ENCODE assay signal across 10 mouse cellular contexts in the genomic region with DNA sequence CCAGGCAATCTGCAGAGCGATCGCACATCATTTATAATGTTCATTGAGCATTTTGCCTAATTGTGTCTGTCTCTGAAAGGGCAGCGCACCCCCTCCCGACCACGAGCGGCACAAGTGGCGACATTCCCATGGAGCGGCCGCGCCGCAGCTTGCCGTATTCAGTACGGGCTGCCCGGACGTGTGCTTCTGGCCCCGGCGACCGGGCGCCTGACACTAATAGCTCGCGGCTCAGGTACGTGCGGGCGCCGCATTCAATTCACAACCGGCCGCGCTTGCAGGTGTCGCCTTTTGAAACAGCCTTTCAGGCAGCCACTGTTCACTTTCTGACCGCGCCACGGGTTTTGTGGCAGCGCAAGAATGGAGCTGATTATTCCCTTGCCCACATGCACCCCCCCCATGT. TPM values are rescaled to one million over a fixed set of nuclear protein-coding genes. Genes with fewer than 3 reads are reported as not detected.
DNase-seq lines count a peak whose midpoint lies in the region; ATAC-seq and TF ChIP-seq lines count a peak whose summit lies in the region.
"Had no signal": no experiment of that assay in that cellular context is flagged by ENCODE, and none has a peak within 500 bp of the region (broad histone marks: within the 10 kb centered on the region; RNA-seq: fewer than 3 reads in every experiment).

No protein-coding gene starts in this region.

- ATAC-seq in heart, embryonic 15.5 days (replicated peaks; ENCODE audit: insufficient number of reproducible peaks, insufficient read depth, low FRiP score, low read depth): no peak
- ATAC-seq in forebrain, postnatal 0 days: peak; percentile 17; the same call in 1 of the 2 replicates
- ATAC-seq in midbrain, embryonic 15.5 days (replicated peaks): peak; percentile 51

- peak overlapping the region; percentile 34 for H3K4me3 ChIP-seq in heart, embryonic 15.5 days
- peak overlapping the region; percentile 22 for H3K4me3 ChIP-seq in forebrain, postnatal 0 days (ENCODE audit: low read depth, low read length)
- H3K4me3 ChIP-seq in midbrain, embryonic 15.5 days: peak overlapping the region; percentile 30

- H3K27ac ChIP-seq in heart, embryonic 15.5 days: no peak overlapping the region
- no peak overlapping the region for H3K27ac ChIP-seq in forebrain, postnatal 0 days (ENCODE audit: low read depth, low read length)
- H3K27ac ChIP-seq in midbrain, embryonic 15.5 days: no peak overlapping the region

- H3K9ac ChIP-seq in heart, embryonic 15.5 days: no peak overlapping the region
- no peak overlapping the region for H3K9ac ChIP-seq in forebrain, postnatal 0 days
- no peak overlapping the region for H3K9ac ChIP-seq in midbrain, embryonic 15.5 days

- DNase-seq in heart, adult 8-10 months (ENCODE audit: low spot score): no peak
- DNase-seq in brain, embryonic 14.5 days (ENCODE audit: low read depth): peak; percentile 57
- no peak for DNase-seq in forebrain, postnatal 0 days
- DNase-seq in thymus, postnatal 36 days: no peak
- no peak for DNase-seq in adipocyte (ENCODE audit: low spot score)
- DNase-seq in right cerebral cortex, postnatal 25 days: no peak

- H3K9me3 ChIP-seq in heart, embryonic 15.5 days (replicated peaks): no peaks in the 10 kb centered on the region
- H3K9me3 ChIP-seq in forebrain, postnatal 0 days (ENCODE audit: low read length): no peaks in the 10 kb centered on the region
- no peaks in the 10 kb centered on the region for H3K9me3 ChIP-seq in midbrain, embryonic 15.5 days

- no peaks in the 10 kb centered on the region for H3K36me3 ChIP-seq in heart, embryonic 15.5 days
- H3K36me3 ChIP-seq in forebrain, postnatal 0 days (ENCODE audit: insufficient read depth): no peaks in the 10 kb centered on the region
- no peaks in the 10 kb centered on the region for H3K36me3 ChIP-seq in midbrain, embryonic 15.5 days (replicated peaks)

- 1% methylated on average over 33 of the region's 33 CpGs for WGBS in heart, embryonic 15.5 days
- WGBS in forebrain, postnatal 0 days: under 1% methylated on average over 33 of the region's 33 CpGs
- WGBS in midbrain, embryonic 15.5 days: under 1% methylated on average over 33 of the region's 33 CpGs

- peaks cover 85% of the 10 kb centered on the region for H3K27me3 ChIP-seq in heart, embryonic 15.5 days
- H3K27me3 ChIP-seq in forebrain, postnatal 0 days (ENCODE audit: insufficient read depth, low read length): peaks cover 73% of the 10 kb centered on the region
- H3K27me3 ChIP-seq in midbrain, embryonic 15.5 days (replicated peaks): peaks cover 90% of the 10 kb centered on the region

- H3K4me1 ChIP-seq in heart, embryonic 15.5 days (replicated peaks): peaks cover 15% of the 10 kb centered on the region
- no peaks in the 10 kb centered on the region; the same call in 1 of the 2 replicates for H3K4me1 ChIP-seq in forebrain, postnatal 0 days (ENCODE audit: insufficient read depth)
- peaks cover 23% of the 10 kb centered on the region for H3K4me1 ChIP-seq in midbrain, embryonic 15.5 days

- no peak for TF ChIP-seq CTCF in brain, embryonic 14.5 days (IDR thresholded peaks at IDR 0.05; ENCODE audit: borderline replicate concordance, extremely low read depth, insufficient read depth, insufficient read length)
- no peak for TF ChIP-seq CTCF in forebrain, postnatal 0 days (IDR thresholded peaks at IDR 0.05; ENCODE audit: low read depth)

- no peak for TF ChIP-seq POLR2A in brain, embryonic 14.5 days (IDR thresholded peaks at IDR 0.05; ENCODE audit: borderline replicate concordance, extremely low read depth, insufficient read depth, insufficient read length, poor library complexity, severe bottlenecking)

- peak overlapping the region; percentile 50 for H3K4me2 ChIP-seq in heart, embryonic 15.5 days
- peak overlapping the region; percentile 47 for H3K4me2 ChIP-seq in forebrain, postnatal 0 days (ENCODE audit: low read depth)
- peak overlapping the region; percentile 51 for H3K4me2 ChIP-seq in midbrain, embryonic 15.5 days

RNA-seq across cellular contexts. Expression of a gene that starts 14.7 kb away (rescaled TPM):
- not detected in 2 replicates for polyA plus RNA-seq in heart, embryonic 15.5 days (2015; fragmentation: Nextera tagmentation; extraction: Ambion mirVana)
- not detected for total RNA-seq in heart, adult 8-10 months (2022)
- 0.61 and 1.2 TPM in 2 replicates for polyA plus RNA-seq in brain, embryonic 14.5 days (2012; rRNA removed)
- not detected in 2 replicates for total RNA-seq in forebrain, postnatal 0 days (2014; rRNA removed)
- polyA plus RNA-seq in forebrain, postnatal 0 days (2015; fragmentation: Nextera tagmentation; extraction: Ambion mirVana): not detected in 2 replicates
- 0.26 and 0.49 TPM in 2 replicates for polyA plus RNA-seq in midbrain, embryonic 15.5 days (2015; fragmentation: Nextera tagmentation; extraction: Ambion mirVana)
- total RNA-seq: CH12.LX; liver, adult 2 months had no signal
- polyA plus RNA-seq: liver, adult 2 months had no signal

RNA-seq across cellular contexts. Expression of a gene that starts 59.5 kb away (rescaled TPM):
- polyA plus RNA-seq in heart, embryonic 15.5 days (2015; fragmentation: Nextera tagmentation; extraction: Ambion mirVana): 43.1 and 44.4 TPM in 2 replicates
- 10 to 100 TPM; 63.9 to 73.6 (median 69.8) TPM for total RNA-seq in heart, adult 8-10 months (2022)
- 7.0 and 7.4 TPM in 2 replicates for polyA plus RNA-seq in brain, embryonic 14.5 days (2012; rRNA removed)
- 7.1 and 8.6 TPM in 2 replicates for total RNA-seq in forebrain, postnatal 0 days (2014; rRNA removed)
- 8.7 and 9.0 TPM in 2 replicates for polyA plus RNA-seq in forebrain, postnatal 0 days (2015; fragmentation: Nextera tagmentation; extraction: Ambion mirVana)
- 7.1 and 7.5 TPM in 2 replicates for polyA plus RNA-seq in midbrain, embryonic 15.5 days (2015; fragmentation: Nextera tagmentation; extraction: Ambion mirVana)
